Mouse (Mus musculus) adrenal gland (tissue): ENCODE measurements around the gene Cpm.
"Not testable (repeated sequence)": the region's sequence is repeated elsewhere in the genome, so short reads cannot be mapped to it uniquely, and the experiment has no call there.

Experiments used
- intact Hi-C: fragments of 180-260 bp; cut with DNase I; formaldehyde crosslinking; loops from one replicate; pipeline ENCODE4 v1.15.1; 2025

Cpm gene

GRCm38 (mm10) chr10:117712871-117713270 is 83.6 kb downstream of the Cpm start:
- intact Hi-C loops = no loop called here

GRCm38 (mm10) chr10:117713466-117713865 is 84.2 kb downstream of the Cpm start:
- intact Hi-C loops = no loop called here

- intact Hi-C loops = no loop called here
These were observed 84.8 kb downstream of the Cpm start for GRCm38 (mm10) chr10:117714048-117714545.

- intact Hi-C loops = no loop called here
These were observed 85.7 kb downstream of the Cpm start for GRCm38 (mm10) chr10:117714928-117715500.

GRCm38 (mm10) chr10:117715654-117716053 is 86.4 kb downstream of the Cpm start:
- intact Hi-C loops = not testable (repeated sequence)

- intact Hi-C loops = no loop called here
These were observed 87.4 kb downstream of the Cpm start for GRCm38 (mm10) chr10:117716686-117717085.

- intact Hi-C loops = no loop called here
These were observed 88.3 kb downstream of the Cpm start for GRCm38 (mm10) chr10:117717583-117717982.

- intact Hi-C loops = no loop called here
These were observed 89.1 kb downstream of the Cpm start for GRCm38 (mm10) chr10:117718161-117719119.

- intact Hi-C loops = no loop called here
These were observed 94.9 kb downstream of the Cpm start for GRCm38 (mm10) chr10:117724136-117724718.

- intact Hi-C loops = no loop called here
These were observed 95.6 kb downstream of the Cpm start for GRCm38 (mm10) chr10:117724804-117725361.

GRCm38 (mm10) chr10:117725671-117726070 is 96.4 kb downstream of the Cpm start:
- intact Hi-C loops = no loop called here

- intact Hi-C loops = no loop called here
These were observed 97.0 kb downstream of the Cpm start for GRCm38 (mm10) chr10:117726350-117726749.

- intact Hi-C loops = no loop called here
These were observed 97.6 kb downstream of the Cpm start for GRCm38 (mm10) chr10:117726888-117727385.

GRCm38 (mm10) chr10:117727518-117728110 is 98.3 kb downstream of the Cpm start:
- intact Hi-C loops = no loop called here

- intact Hi-C loops = no loop called here
These were observed 99.3 kb downstream of the Cpm start for GRCm38 (mm10) chr10:117728574-117728973.

- intact Hi-C loops = no loop called here
These were observed 100.0 kb downstream of the Cpm start for GRCm38 (mm10) chr10:117729139-117729814.

- intact Hi-C loops = no loop called here
These were observed 100.8 kb downstream of the Cpm start for GRCm38 (mm10) chr10:117730140-117730539.

GRCm38 (mm10) chr10:117730637-117731203 is 101.4 kb downstream of the Cpm start:
- intact Hi-C loops = no loop called here

GRCm38 (mm10) chr10:117731244-117732101 is 102.2 kb downstream of the Cpm start:
- intact Hi-C loops = no loop called here
